Mouse (Mus musculus) thymus, adult 2 months (tissue): ENCODE measurements around the gene Tbc1d14.

Source experiments
- CTCF ChIP-seq: fragments of 200-500 bp; IDR thresholded peaks from 2 replicates; pipeline ENCODE4 v1.5.1; 2012; ENCODE audit warnings: mild to moderate bottlenecking, control low read depth, low read length, moderate library complexity, borderline replicate concordance; ENCODE audit not compliant: control insufficient read depth, poor library complexity, insufficient read depth; ENCODE audit errors: extremely low read depth
- POLR2A ChIP-seq: fragments of 200-500 bp; IDR thresholded peaks from 2 replicates; pipeline ENCODE4 v1.6.1; 2012; ENCODE audit warnings: mild to moderate bottlenecking, low read length, control low read depth, moderate library complexity; ENCODE audit not compliant: control insufficient read depth, poor library complexity, insufficient read depth; ENCODE audit errors: extremely low read depth

GRCm38 (mm10) chr5:36590499-36590920 is 2.6 kb downstream of the Tbc1d14 start:
- TF ChIP-seq CTCF (no peak), POLR2A (no peak)
